Mouse (Mus musculus) limb, embryonic 15.5 days (tissue): ENCODE measurements around the gene Fbxo5. TPM values are rescaled to one million over a fixed set of nuclear protein-coding genes. Genes with fewer than 3 reads are reported as not detected.

Experiments
- polyA plus RNA-seq: library from polyadenylated mRNA; unstranded; fragments of >200 nt; fragmentation: Nextera tagmentation; extraction: Ambion mirVana; gene quantifications from 2 replicates; pipeline ENCODE4 v1.2.1, GENCODE M21; 2015

Fbxo5 gene
- polyA plus RNA-seq, 1 experiment from 2014 or later, result 55.6 TPM

Other genes starting within 250 kb of the Fbxo5 start
- gene Myct1, start 211.8 kb downstream of the Fbxo5 start, polyA plus RNA-seq, result 5.0 and 5.4 TPM in 2 replicates
- not detected in 2 replicates for gene Vip, start 166.4 kb downstream of the Fbxo5 start, polyA plus RNA-seq
- gene Mtrf1l, start 18.3 kb upstream of the Fbxo5 start, polyA plus RNA-seq, result 13.9 and 15.1 TPM in 2 replicates
- 1.0 and 1.2 TPM in 2 replicates for gene Rgs17, start 116.8 kb upstream of the Fbxo5 start, polyA plus RNA-seq